Mouse (Mus musculus) heart, embryonic 15.5 days (tissue): Measurements from ENCODE around the gene Kiss1. TPM values are rescaled to one million over a fixed set of nuclear protein-coding genes. Genes with fewer than 3 reads are reported as not detected.
"Not testable (repeated sequence)": the region's sequence is repeated elsewhere in the genome, so short reads cannot be mapped to it uniquely, and the experiment has no call there.

Experiments used
- ATAC-seq: fragments of 200-750 bp; cut with Nextera tagmentation; replicated peaks from 2 replicates; pipeline ENCODE4 v1.8.0; 2017; ENCODE audit warnings: low read depth, moderate TSS enrichment; ENCODE audit not compliant: insufficient number of reproducible peaks, insufficient read depth, low FRiP score
- H3K27ac ChIP-seq: fragments of 300-500 bp; sonication (generic); 2 replicates; pipeline ENCODE4 v1.5.1; 2015; ENCODE audit warnings: mild to moderate bottlenecking, inconsistent platforms
- H3K27me3 ChIP-seq: fragments of 300-500 bp; sonication (generic); 2 replicates; pipeline ENCODE4 v1.6.1; 2015; ENCODE audit warnings: inconsistent platforms
- H3K36me3 ChIP-seq: fragments of 300-500 bp; sonication (generic); 2 replicates; pipeline ENCODE4 v1.6.1; 2015; ENCODE audit warnings: mild to moderate bottlenecking, inconsistent platforms
- H3K4me1 ChIP-seq: fragments of 300-500 bp; sonication (generic); replicated peaks from 2 replicates; pipeline ENCODE4 v1.6.1; 2015; ENCODE audit warnings: inconsistent platforms
- H3K4me2 ChIP-seq: fragments of 300-500 bp; sonication (generic); 2 replicates; pipeline ENCODE4 v1.6.1; 2015; ENCODE audit warnings: inconsistent platforms, mild to moderate bottlenecking, moderate library complexity
- H3K4me3 ChIP-seq: fragments of 300-500 bp; sonication (generic); 2 replicates; pipeline ENCODE4 v1.5.1; 2015; ENCODE audit warnings: mild to moderate bottlenecking, inconsistent platforms
- H3K9ac ChIP-seq: fragments of 300-500 bp; sonication (generic); 2 replicates; pipeline ENCODE4 v1.6.1; 2015; ENCODE audit warnings: mild to moderate bottlenecking, inconsistent platforms
- H3K9me3 ChIP-seq: fragments of 300-500 bp; sonication (generic); replicated peaks from 2 replicates; pipeline ENCODE4 v1.6.1; 2016; ENCODE audit warnings: inconsistent platforms
- WGBS: fragments of 180-500 bp; shearing (Covaris S2); methylation state at CpG from one replicate; pipeline ENCODE4 v1.1.7; 2015; ENCODE audit warnings: mixed read lengths; 5-methylcytosine and 5-hydroxymethylcytosine counted together
- polyA plus RNA-seq: library from polyadenylated mRNA; unstranded; fragments of >200 nt; fragmentation: Nextera tagmentation; extraction: Ambion mirVana; gene quantifications from 2 replicates; pipeline ENCODE4 v1.2.1, GENCODE M21; 2015

The Kiss1 gene
- polyA plus RNA-seq, 1 experiment from 2014 or later, result not detected

DNA sequence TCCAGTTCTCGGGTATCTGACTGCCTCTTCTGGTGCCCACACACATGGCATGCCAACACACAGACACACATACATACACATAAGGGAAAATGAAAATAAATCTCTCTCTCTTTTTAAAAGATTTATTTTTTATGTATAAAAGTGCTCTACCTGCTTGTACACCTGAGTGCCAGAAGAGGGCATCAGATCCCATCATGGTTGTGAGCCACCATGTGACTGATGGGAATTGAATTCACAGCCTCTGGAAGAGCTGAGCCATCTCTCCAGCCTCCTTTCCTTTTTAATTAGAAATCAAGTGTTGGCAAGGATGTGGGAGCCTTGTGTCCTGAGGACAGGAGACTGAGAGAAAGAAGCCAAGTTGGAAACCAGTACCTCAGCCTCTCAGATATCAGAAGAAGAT, 4.5 kb upstream of the Kiss1 start:
- Histone ChIP-seq H3K9ac (no peak overlapping the region), H3K36me3 (no peaks in the 10 kb centered on the region), H3K4me2 (no peak overlapping the region), H3K27me3 (no peaks in the 10 kb centered on the region), H3K4me1 (peaks cover under 1% of the 10 kb centered on the region; the same call in 1 of the 2 replicates), H3K4me3 (no peak overlapping the region), H3K9me3 (0 out of 2 replicates have a peak, but pooled peaks cover 3% of the 10 kb centered on the region), H3K27ac (no peak overlapping the region)
- ATAC-seq, result no peak
- 78% methylated on average over 1 of the region's 1 CpGs for WGBS

DNA sequence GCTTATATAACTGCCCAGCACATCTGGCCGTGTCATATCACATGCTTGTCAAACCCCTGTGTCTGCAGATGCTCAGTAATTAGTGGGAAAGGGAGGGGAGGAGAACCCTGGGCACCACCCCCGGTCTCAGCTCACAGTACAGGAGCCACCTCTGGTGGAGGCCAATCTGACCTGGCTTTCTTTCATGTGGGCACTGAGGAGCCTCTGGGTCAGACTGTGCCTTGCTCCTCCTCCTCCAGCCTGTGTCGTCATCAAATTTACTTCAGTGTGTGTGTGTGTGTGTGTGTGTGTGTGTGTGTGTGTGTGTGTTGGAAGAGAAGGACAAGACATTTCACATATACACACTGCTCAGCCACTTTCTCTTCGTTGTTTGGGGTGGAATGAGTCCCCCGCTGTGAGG, 1.7 kb downstream of the Kiss1 start:
- Histone ChIP-seq H3K27ac (no peak overlapping the region), H3K27me3 (peaks cover 13% of the 10 kb centered on the region), H3K9me3 (0 out of 2 replicates have a peak, but pooled peaks cover 2% of the 10 kb centered on the region), H3K36me3 (no peaks in the 10 kb centered on the region), H3K4me2 (no peak overlapping the region), H3K4me1 (no peaks in the 10 kb centered on the region), H3K4me3 (no peak overlapping the region), H3K9ac (no peak overlapping the region)
- ATAC-seq, result no peak
- 37% methylated on average over 5 of the region's 5 CpGs for WGBS

DNA sequence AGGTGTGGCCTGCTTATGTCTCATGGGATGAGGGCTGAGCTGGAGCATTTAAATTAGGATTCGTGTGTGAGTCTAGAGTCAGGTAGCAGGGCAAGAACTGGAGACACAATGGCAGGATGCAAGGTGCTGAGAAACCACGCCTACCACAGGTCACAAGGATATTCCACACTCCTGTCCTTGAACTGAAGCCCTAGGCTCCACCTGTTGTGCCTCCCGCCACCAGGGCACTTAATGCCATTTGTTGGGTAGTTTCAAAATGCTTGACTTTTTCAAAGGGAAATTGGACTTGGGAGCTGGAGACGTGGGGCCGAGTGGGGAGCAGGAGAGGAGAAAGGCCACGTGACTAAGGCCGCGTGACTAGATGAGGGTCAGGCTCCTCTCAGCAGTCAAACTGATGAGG, 4.3 kb downstream of the Kiss1 start:
- H3K9me3 ChIP-seq, result no peaks in the 10 kb centered on the region
- peaks cover 36% of the 10 kb centered on the region for H3K27me3 ChIP-seq
- H3K4me3 ChIP-seq, result no peak overlapping the region
- no peak overlapping the region for H3K27ac ChIP-seq
- 74% methylated on average over 8 of the region's 8 CpGs for WGBS
- ATAC-seq, result no peak
- H3K36me3 ChIP-seq, result no peaks in the 10 kb centered on the region
- H3K4me1 ChIP-seq, result peaks cover 8% of the 10 kb centered on the region
- no peak overlapping the region for H3K4me2 ChIP-seq
- no peak overlapping the region for H3K9ac ChIP-seq

DNA sequence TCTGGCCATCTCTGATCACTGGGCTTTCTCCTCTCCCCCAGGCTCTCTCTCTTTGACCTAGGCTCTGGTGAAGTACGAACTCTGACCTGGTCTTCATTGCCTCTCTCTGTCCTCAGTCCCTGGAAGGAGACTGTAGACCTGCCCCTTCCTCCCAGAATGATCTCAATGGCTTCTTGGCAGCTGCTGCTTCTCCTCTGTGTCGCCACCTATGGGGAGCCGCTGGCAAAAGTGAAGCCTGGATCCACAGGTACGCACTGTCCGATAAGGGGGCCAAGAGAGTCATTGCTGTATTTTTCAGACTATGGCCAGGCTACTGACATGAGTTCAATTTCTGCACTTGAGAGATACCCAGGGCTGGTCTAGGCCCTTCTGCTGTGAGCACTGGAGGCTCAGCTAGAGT, 5.4 kb downstream of the Kiss1 start:
- WGBS, result 58% methylated on average over 5 of the region's 5 CpGs
- H3K27me3 ChIP-seq, result peaks cover 40% of the 10 kb centered on the region
- no peak overlapping the region for H3K4me3 ChIP-seq
- no peaks in the 10 kb centered on the region for H3K36me3 ChIP-seq
- no peak overlapping the region for H3K9ac ChIP-seq
- peaks cover 8% of the 10 kb centered on the region for H3K4me1 ChIP-seq
- H3K9me3 ChIP-seq, result no peaks in the 10 kb centered on the region
- no peak overlapping the region for H3K4me2 ChIP-seq
- ATAC-seq, result no peak
- no peak overlapping the region for H3K27ac ChIP-seq

DNA sequence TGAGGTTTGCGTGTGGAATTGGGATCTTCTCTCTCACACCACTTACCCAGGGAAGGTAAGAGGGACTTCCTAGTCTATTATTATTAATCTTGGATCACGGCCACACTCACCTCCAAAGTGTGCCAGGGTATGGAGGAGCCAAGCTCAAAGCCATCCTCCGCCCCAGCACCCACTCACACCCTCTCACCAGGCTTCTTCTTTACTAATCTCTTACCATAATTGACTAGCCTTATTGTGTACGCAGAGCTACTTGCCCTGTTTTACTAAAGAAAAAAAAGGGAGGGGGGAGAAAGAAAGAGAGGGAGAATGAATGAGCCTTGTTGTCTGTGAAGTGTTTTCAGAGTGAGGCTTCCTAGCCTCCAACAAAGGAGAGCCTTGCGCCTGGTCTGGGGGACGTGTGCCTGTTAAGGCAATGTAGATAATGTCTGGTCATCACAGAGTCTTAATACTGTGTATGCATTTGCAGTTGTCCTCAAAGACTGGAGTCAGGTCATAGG, 6.7 kb downstream of the Kiss1 start:
- H3K36me3 ChIP-seq, result no peaks in the 10 kb centered on the region
- H3K27ac ChIP-seq, result no peak overlapping the region
- H3K4me2 ChIP-seq, result no peak overlapping the region
- 73% methylated on average over 6 of the region's 6 CpGs for WGBS
- H3K9me3 ChIP-seq, result no peaks in the 10 kb centered on the region
- peaks cover 40% of the 10 kb centered on the region for H3K27me3 ChIP-seq
- ATAC-seq, result no peak
- H3K4me3 ChIP-seq, result no peak overlapping the region
- peaks cover 8% of the 10 kb centered on the region for H3K4me1 ChIP-seq
- H3K9ac ChIP-seq, result no peak overlapping the region

DNA sequence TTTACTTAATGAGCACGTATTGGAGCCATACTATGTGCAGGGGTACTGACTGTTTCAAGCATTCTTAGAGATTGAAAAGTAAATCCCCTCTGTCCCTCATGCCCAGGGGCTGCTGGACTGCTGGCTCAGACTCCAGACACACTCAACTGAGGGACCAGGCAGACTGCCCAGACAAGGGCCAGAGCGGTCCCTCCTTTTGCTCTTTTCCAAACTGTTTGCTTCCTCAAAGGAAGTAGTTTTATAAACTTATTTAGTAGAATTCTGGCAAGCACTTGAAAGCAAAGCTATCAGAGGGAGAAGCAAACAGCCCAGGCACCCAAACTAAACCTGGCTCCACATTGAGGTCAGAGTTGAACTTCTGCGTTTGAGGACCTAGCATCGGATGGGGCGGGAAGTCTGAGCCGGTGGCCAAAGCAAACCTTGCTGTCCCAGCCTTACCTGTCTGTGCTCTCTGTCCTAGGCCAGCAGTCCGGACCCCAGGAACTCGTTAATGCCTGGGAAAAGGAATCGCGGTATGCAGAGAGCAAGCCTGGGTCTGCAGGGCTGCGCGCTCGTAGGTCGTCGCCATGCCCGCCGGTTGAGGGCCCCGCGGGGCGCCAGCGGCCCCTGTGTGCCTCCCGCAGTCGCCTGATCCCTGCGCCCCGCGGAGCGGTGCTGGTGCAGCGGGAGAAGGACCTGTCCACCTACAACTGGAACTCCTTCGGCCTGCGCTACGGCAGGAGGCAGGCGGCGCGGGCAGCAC, 7.4 kb downstream of the Kiss1 start:
- peaks cover 8% of the 10 kb centered on the region for H3K4me1 ChIP-seq
- H3K9me3 ChIP-seq, result no peaks in the 10 kb centered on the region
- no peak; the same call in 1 of the 2 replicates for ATAC-seq
- H3K9ac ChIP-seq, result peak overlapping the region; percentile 31; the same call in 1 of the 2 replicates
- no peak overlapping the region for H3K27ac ChIP-seq
- peak overlapping the region; percentile 64 for H3K4me2 ChIP-seq
- no peaks in the 10 kb centered on the region for H3K36me3 ChIP-seq
- H3K4me3 ChIP-seq, result peak overlapping the region; percentile 32
- WGBS, result 6% methylated on average over 34 of the region's 34 CpGs
- peaks cover 38% of the 10 kb centered on the region for H3K27me3 ChIP-seq

DNA sequence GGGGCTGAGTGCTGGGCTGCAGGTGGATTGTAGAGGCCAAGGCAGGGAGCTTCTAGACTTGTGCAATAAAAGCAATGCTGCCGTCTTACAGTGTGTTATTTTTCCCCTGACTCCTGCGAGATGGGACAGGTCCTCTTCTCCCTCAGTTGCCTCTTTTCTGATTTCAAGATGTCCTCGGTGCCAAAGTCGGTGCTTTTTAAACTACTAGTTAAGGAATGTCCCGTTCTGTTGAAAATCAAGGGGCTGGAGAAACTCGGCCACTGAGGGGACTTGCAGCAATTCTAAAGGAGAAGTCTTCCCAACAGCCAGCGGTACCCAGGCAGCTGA, 7.9 kb downstream of the Kiss1 start:
- H3K27me3 ChIP-seq, result peaks cover 37% of the 10 kb centered on the region
- WGBS, result 28% methylated on average over 7 of the region's 7 CpGs
- ATAC-seq, result no peak

DNA sequence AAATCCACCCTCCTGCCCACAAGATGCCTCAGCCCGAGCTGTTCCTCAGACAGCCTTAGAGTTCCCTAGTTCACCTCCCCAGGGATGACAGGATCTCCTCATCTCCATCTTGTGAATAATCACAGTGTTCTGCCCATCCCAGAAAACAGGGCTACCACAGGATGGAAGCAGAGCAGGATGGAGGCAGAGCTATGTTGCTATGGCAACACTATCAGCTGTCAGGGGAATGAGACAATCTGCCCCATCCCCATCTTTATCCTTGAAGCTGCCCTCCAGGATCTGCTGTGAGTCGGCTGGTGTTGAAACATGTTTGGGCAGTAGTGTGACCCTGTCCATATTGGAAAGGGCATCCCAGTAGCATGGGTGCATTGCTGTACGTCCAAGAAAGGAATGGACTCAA, 9.5 kb downstream of the Kiss1 start:
- WGBS, result 49% methylated on average over 3 of the region's 3 CpGs
- Histone ChIP-seq H3K27me3 (peaks cover 37% of the 10 kb centered on the region), H3K9me3 (no peaks in the 10 kb centered on the region), H3K9ac (no peak overlapping the region), H3K27ac (no peak overlapping the region), H3K4me3 (no peak overlapping the region), H3K4me1 (peaks cover 8% of the 10 kb centered on the region), H3K36me3 (no peaks in the 10 kb centered on the region), H3K4me2 (no peak overlapping the region)
- ATAC-seq, result no peak

More for the DNA sequence above, 7.9 kb downstream of the Kiss1 start:
- no peaks in the 10 kb centered on the region for H3K36me3 ChIP-seq
- peak overlapping the region; percentile 64 for H3K4me2 ChIP-seq
- H3K4me3 ChIP-seq, result peak overlapping the region; percentile 32
- H3K27ac ChIP-seq, result no peak overlapping the region
- H3K4me1 ChIP-seq, result peaks cover 8% of the 10 kb centered on the region
- peak overlapping the region; percentile 31; the same call in 1 of the 2 replicates for H3K9ac ChIP-seq
- H3K9me3 ChIP-seq, result no peaks in the 10 kb centered on the region

DNA sequence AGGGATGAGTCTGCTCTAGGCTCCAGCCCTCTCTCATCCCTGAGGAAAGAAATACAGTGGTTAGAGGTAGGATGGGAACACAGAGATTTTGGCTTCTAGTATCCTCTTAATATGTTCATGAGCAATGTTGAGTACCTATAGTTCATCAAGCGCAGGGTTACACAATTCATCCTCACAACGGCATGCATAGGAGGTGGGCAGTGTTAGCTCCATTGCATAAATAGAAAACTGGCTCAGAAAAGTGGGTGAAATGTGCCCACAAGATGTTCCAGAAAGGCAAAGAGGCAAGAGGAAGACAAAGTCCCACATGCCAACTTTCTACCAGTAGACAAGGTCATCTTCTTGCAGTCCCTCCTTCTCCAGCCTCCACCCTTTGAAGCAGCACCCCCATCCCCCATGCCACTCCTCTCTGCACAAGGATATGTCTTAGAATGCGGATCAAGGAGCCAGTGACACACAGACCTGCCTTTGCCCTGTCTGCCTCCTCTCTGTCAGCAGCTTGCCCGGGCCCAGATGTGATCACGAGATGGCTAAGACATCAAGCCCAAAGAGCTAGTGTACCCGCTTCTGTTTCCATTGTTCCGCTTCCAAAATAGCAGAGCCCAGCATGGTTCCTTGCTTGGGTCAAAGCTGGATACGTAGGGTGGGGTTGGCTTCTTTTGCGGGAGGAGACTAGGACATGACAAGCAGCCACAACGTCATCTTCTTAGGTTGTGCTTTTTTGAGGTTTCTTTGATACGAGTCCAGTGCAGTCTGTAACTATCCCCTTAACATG, 11.2 kb downstream of the Kiss1 start:
- 82% methylated on average over 11 of the region's 11 CpGs for WGBS
- Histone ChIP-seq H3K4me3 (no peak overlapping the region), H3K4me2 (no peak overlapping the region), H3K36me3 (no peaks in the 10 kb centered on the region), H3K4me1 (peaks cover 8% of the 10 kb centered on the region), H3K27ac (no peak overlapping the region), H3K27me3 (peaks cover 31% of the 10 kb centered on the region), H3K9ac (no peak overlapping the region), H3K9me3 (no peaks in the 10 kb centered on the region)
- no peak for ATAC-seq

DNA sequence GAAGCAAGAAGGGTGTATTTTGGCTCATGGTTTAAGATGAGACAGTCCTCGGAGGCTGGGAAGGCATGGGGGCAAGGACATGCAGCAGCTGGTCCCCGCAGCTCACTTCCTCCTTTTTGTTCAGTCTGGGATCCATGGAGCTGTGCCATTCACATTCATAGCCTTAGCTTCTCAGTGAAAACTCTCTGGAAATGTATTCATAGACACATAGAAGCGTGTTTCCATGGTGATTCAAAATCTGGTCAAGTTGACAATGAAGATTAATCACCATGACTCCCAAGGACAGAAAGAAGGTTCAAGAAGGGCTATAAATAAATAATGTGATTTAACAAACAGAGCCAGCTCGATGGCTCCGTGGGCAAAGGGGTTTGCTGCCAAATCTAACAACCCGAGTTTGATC, 12.3 kb downstream of the Kiss1 start:
- no peaks in the 10 kb centered on the region for H3K36me3 ChIP-seq
- WGBS, result 74% methylated on average over 6 of the region's 6 CpGs

DNA sequence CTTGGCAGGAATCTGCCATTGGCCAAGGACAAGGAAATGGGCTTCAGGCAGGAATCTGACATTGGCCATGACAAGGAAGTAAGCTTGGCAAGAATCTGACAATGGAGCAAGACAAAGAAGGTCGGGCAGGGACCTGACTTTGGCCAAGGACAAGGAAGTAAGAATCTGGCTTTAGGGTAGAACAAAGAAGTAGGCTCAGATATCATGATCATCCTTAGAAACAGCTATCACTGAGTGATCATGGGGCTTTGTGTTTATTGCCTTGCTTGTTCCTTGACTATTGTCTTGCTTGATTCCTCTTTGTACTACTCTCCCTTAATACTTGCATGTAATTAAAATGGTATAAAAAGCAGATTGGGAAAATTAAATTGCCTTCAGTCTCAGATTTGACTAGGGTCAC, 18.7 kb downstream of the Kiss1 start:
- H3K4me2 ChIP-seq, H3K4me3 ChIP-seq, ATAC-seq, H3K27me3 ChIP-seq, H3K9me3 ChIP-seq, H3K4me1 ChIP-seq, H3K9ac ChIP-seq, H3K27ac ChIP-seq, H3K36me3 ChIP-seq: not testable (repeated sequence)
- WGBS, result 59% methylated on average over 1 of the region's 1 CpGs

More for the DNA sequence above, 12.3 kb downstream of the Kiss1 start:
- no peaks in the 10 kb centered on the region for H3K9me3 ChIP-seq
- H3K9ac ChIP-seq, result no peak overlapping the region
- no peak overlapping the region for H3K4me3 ChIP-seq
- no peak overlapping the region for H3K27ac ChIP-seq
- no peak for ATAC-seq
- peaks cover 8% of the 10 kb centered on the region for H3K4me1 ChIP-seq
- H3K27me3 ChIP-seq, result peaks cover 21% of the 10 kb centered on the region
- no peak overlapping the region for H3K4me2 ChIP-seq
